Mouse (Mus musculus): ENCODE data around the gene Ltbp1.

GRCm38 (mm10) chr17:75243221-75243620 lies 237.9 kb downstream of the Ltbp1 start:
- TF ChIP-seq CTCF (IDR thresholded peaks at IDR 0.05; ENCODE audit: insufficient read depth, low read length) (no peak), POLR2A (IDR thresholded peaks at IDR 0.05; ENCODE audit: borderline replicate concordance, extremely low read depth, low read depth, low read length) (no peak)
